Mouse (Mus musculus) splenic B cell, adult 2 months (primary cell): ENCODE results near the gene Dgkd.

Experiments
- DNase-seq: peaks from one replicate; pipeline ENCODE4 v3.0.0-alpha.2; 2011; ENCODE audit warnings: low read depth, low spot score
- H3K27me3 ChIP-seq: 2 replicates; pipeline ENCODE4 v1.6.1; 2012; ENCODE audit warnings: mild to moderate bottlenecking, low read length, moderate library complexity, mixed read lengths; ENCODE audit not compliant: control insufficient read depth, poor library complexity, insufficient read depth, severe bottlenecking
- H3K36me3 ChIP-seq: 2 replicates; pipeline ENCODE4 v1.6.1; 2012; ENCODE audit warnings: mild to moderate bottlenecking, low read length, moderate library complexity, mixed read lengths; ENCODE audit not compliant: control insufficient read depth, poor library complexity, insufficient read depth, severe bottlenecking

Dgkd gene

DNA sequence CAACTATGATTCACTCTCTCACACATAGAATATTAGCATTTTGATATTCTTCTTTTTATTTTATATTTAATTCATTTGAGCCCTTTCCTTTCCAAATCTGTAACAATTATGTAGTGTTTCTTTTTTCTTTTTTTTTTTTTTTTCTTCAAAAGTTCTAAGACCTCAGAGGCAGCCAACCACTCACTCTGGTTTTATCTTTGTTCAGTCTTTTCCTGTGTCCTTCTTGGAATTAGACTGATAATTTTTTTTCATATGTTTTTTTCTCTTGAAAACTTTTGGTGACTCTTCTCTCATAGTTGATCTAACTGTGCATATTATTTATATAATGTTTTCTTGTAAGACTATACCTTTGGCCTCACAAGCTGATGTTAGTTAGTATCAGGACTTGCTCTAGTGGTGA lies 29.5 kb downstream of the Dgkd start:
- Histone ChIP-seq H3K27me3 (no peaks in the 10 kb centered on the region), H3K36me3 (peaks cover 3% of the 10 kb centered on the region)
- DNase-seq, result no peak

DNA sequence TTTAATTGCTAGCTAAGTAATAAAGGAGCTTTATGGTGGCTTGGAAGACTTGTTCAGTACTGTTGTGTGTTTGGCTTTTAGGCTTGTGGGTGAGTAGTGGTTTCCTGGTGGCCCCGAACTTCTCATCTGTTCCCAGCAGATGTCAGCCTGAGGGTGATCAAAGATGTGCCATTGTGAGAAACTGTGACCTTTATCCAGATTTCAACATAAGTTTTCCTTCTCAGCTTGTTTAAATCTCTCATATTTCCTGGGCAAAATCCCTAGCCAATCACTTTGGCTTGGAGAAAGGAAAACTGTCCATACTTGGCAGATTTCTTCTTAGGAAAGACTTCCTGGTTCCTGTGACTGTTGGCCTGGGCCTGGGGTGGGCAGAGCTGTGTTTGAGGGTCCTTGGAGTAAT lies 37.9 kb downstream of the Dgkd start:
- no peaks in the 10 kb centered on the region for H3K27me3 ChIP-seq
- DNase-seq, result no peak
- H3K36me3 ChIP-seq, result peaks cover 7% of the 10 kb centered on the region

DNA sequence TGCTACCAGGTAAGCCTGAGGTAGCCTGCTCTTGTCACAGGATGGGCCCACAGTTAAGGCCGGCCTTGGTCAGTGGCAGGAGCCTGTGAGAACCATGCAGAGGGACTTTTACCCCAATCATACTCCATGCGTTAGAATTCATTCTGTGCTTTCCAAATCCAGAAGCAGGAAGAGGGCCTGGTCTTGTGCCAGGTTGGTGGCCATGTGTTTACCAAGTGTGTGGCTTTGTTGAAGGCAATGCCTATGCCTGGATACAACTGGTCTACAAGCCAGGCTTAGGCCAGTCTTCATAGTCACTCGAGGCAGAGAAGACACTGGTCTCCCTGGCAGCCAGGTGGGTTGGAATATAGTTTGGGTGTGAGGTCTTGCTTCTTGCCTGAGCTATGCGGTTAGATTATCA lies 38.5 kb downstream of the Dgkd start:
- Histone ChIP-seq H3K36me3 (peaks cover 8% of the 10 kb centered on the region), H3K27me3 (no peaks in the 10 kb centered on the region)
- DNase-seq, result no peak

DNA sequence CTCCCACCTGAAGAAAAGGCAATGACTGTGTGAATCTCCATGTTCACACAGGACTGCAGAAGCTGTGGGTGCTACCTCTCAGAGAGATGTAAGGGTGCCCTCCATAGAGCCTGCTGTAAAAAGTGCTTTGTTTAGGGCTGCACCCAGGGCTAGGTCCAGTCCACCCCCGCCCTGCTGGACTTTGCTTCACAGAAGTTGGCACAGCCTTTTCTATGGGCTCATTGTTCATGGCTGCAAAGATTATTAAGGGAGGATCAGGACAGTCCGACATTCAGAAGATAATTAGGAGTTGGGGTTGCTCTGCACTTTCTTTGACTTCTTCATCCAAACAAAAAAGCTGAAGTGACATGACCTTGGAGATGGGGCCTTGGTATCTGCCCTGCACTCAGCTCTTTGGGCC lies 39.4 kb downstream of the Dgkd start:
- DNase-seq, result no peak
- peaks cover 8% of the 10 kb centered on the region for H3K36me3 ChIP-seq
- H3K27me3 ChIP-seq, result no peaks in the 10 kb centered on the region

DNA sequence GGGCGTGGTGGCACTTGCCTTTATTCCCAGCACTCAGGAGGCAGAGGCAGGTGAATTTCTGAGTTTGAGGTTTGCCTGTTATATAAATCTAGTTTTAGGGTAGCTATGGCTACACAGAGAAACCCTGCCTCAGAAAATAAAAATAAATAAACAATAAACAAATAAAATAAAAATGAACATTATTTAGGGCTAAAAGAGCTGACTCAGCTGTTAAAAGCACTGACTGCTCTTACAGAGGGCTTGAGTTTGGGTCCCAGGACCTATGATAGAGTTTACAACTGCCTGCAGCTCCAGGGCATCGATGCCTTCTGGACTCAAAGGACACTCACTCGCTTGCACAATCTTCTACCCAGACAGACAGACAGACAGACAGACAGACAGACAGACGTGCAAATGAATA lies 40.3 kb downstream of the Dgkd start:
- Histone ChIP-seq H3K27me3 (no peaks in the 10 kb centered on the region), H3K36me3 (peaks cover 12% of the 10 kb centered on the region)
- no peak for DNase-seq

DNA sequence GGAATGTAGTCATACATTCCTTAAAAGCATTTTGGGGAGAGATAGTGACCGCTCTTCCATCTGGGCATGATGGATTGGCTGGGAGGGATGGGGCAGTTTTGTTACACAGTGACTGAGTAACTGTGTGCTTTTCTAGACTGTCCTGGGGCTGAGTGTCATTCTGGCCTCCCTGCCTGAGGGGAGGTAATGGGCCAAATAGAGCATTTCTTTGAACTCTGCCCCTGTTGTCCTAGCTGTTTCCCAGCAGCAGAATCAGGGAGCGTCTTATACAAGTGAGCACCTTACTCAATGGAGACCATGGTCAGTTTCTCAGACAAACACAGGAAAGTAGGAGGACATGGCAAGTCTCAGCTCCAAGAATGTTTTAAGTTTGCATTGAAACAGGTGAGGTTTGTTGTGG lies 43.8 kb downstream of the Dgkd start:
- Histone ChIP-seq H3K27me3 (no peaks in the 10 kb centered on the region), H3K36me3 (peaks cover 12% of the 10 kb centered on the region)
- no peak for DNase-seq

DNA sequence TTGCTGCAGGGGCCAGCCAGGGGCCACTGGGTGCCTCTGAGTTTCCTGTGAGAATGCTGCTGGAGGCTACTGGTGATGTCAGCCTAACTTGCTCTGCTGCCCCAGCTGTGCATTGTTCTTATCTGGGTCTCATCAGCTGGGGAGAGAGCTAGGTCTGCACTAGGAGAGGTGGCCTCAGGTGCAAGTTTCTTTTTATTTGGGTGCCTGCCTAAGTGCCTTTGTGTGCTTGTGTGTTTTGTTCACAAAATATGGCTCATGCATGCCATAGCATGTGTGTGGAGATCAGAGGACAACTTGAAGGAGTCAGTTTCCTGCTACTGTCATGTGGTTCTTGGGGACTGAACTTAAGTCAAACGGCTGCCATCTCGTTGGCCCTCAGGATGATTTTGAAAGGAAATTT lies 46.6 kb downstream of the Dgkd start:
- no peaks in the 10 kb centered on the region for H3K27me3 ChIP-seq
- no peak for DNase-seq
- H3K36me3 ChIP-seq, result peaks cover 12% of the 10 kb centered on the region; the same call in 1 of the 2 replicates

DNA sequence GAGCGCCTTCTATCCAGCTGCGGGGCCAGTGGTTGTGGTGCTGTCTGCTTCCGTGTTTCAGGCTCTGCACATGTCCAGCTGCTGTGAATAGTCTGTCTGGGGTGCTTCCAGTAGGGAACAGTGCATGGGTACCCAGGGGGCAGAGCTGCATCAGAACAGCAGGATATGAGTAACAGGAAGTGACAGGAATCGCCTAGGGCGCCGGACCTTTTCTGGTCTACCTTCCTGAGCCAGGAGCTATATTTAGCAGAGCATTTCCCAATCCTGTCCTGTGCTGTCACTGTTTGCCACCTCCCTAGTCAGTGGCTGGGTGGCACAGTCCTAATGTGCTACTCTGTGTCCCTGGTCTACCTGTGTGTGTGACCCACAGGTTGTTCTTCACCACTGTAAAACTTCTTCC lies 47.9 kb downstream of the Dgkd start:
- Histone ChIP-seq H3K36me3 (peaks cover 9% of the 10 kb centered on the region; the same call in 1 of the 2 replicates), H3K27me3 (no peaks in the 10 kb centered on the region)
- no peak for DNase-seq

DNA sequence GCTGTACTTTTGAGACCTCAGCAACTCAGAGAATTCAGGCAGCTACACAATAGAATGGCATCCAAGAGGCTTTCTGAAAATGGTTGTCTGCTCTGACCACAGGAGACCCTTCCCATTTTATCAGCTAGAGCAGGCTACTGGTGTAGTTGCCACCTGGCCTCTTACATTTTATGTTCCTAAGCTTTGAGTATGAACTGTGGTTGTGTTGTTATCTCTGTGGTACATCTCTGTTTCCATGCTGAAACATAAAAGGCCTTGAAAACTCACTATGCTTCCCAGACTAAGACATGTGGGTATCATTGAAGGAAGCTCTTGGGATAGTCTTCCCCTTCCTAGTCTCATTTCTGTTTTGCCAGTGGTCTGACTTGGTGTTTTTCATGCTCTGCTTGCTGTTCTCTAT lies 49.1 kb downstream of the Dgkd start:
- H3K36me3 ChIP-seq, result peaks cover 8% of the 10 kb centered on the region; the same call in 1 of the 2 replicates
- DNase-seq, result no peak
- H3K27me3 ChIP-seq, result no peaks in the 10 kb centered on the region

DNA sequence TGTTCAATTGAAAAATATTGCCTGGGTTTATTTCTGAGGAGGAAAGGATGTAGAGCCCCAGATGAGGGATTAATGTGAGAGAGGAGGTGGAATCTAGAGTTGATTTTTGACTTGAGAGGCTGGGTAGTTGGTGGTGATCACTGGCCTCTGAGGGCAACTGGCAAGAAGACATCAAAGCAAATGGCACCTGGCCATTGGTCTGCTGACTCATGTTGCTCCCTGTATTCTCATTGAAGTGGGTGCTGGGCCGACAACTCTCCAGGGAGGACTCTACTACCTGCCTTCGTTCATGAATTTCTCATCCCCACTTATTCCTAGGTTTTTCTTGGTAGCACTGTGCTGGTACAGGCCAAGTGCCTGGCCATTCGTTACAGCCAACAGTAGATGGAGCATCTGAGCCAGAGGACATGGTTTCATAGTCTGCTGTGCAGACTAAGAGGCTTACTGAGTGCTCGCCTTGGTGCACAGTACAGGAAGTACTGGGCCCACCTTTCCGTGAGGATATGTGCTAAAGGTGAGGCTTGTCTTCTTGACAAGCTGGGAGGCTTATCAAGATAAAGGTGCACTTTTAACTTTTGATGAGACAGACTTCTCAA lies 53.4 kb downstream of the Dgkd start:
- peak; percentile 36 for DNase-seq
- Histone ChIP-seq H3K27me3 (no peaks in the 10 kb centered on the region), H3K36me3 (peaks cover 10% of the 10 kb centered on the region; the same call in 1 of the 2 replicates)

DNA sequence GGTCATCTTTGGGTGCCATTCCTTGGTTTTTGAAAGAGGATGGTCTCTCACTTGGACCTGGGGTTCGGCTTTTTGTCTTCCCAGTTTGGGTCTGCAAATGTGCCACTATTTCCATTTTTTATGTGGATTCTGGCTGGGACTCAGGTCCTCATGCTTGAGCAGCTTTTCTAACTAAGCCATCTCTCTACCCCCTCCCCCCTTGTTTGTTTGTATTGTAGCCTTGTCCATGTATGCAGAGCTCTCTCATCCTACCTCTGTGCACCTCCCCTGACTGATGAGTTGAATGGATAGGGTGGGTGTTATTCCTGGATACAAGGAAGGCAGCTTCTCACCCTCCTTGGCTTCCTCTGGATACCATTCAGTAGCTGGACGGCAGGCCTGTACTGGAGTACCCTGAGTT lies 54.9 kb downstream of the Dgkd start:
- Histone ChIP-seq H3K36me3 (peaks cover 9% of the 10 kb centered on the region; the same call in 1 of the 2 replicates), H3K27me3 (no peaks in the 10 kb centered on the region)
- no peak for DNase-seq

DNA sequence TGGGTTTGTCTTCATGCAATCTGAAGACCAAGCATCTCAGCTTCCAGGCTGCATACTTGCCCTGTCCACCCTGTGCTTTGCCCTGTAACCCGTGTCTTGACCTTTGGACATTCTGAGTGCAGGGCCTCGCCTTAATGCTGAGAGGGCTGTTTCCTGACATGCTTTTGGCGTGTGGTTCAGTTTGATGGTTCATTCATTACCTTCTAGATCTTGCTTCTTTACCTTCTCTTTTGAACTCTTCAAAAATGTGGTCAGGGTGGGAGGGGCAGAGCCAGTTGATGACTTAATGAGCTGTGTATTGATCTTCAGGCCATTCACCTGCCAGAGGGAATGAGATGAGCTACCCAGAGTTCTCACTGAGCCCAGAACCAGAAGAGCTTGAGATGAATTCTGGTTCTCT lies 55.6 kb downstream of the Dgkd start:
- no peaks in the 10 kb centered on the region for H3K27me3 ChIP-seq
- no peak for DNase-seq
- peaks cover 10% of the 10 kb centered on the region; the same call in 1 of the 2 replicates for H3K36me3 ChIP-seq

DNA sequence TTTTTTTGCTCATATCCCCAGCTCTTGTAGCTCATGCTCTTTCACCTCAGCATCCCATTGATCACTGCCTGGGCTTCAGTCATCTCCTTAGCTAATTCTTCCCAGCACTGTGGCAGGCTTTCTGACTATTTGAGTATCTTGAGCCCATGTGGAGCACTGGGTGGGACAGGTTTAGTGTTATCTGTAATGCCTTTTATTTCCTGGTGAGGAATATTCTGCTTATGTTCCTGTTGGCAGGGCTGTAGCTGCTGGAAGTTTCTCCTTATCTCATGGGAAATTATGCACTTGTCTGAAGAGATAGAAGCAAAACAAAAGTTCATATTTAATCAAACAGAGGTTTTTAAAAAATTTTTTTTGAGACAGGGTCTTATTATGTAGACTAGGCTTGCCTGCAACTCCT lies 56.5 kb downstream of the Dgkd start:
- H3K27me3 ChIP-seq, result no peaks in the 10 kb centered on the region
- peaks cover 10% of the 10 kb centered on the region; the same call in 1 of the 2 replicates for H3K36me3 ChIP-seq
- DNase-seq, result no peak

DNA sequence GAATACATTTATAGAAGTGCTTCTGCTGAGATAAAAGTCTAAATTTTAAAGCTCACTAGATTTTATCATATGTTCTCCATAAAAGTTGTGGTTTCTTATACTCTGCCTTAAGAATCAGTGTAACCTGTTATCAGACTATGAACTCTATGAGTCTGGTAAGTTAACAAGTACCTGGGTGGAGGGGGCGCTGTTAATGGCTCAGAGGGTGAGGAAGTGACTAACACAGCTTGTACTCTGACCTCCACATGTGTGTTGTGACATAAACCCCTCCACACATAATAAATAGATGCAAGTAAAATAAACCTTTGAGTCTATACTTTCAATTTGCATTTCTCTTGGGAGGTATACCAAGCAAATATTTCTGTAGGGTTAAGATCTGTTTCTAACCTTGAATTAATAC lies 57.3 kb downstream of the Dgkd start:
- Histone ChIP-seq H3K36me3 (peaks cover 12% of the 10 kb centered on the region), H3K27me3 (no peaks in the 10 kb centered on the region)
- no peak for DNase-seq

DNA sequence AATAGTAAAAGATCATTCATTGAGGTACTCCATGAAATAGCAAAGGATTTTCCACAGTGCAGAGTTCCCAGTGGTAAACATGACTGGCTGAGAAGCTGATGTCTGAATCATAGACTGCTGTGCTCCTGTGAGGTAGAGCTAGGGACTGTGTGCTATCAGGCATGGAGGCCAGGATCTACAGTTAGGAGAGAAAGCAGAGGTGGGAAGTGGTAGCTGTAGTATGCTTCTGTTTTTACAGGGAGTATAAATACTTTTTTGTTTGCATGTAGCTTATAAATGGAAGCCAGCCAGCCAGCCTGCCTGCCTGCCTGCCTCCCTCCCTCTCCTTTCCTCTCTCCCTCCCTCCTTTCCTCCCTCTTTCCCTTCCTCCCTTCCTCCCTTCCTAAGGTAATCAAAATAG lies 60.3 kb downstream of the Dgkd start:
- DNase-seq, result no peak
- no peaks in the 10 kb centered on the region for H3K27me3 ChIP-seq
- H3K36me3 ChIP-seq, result peaks cover 23% of the 10 kb centered on the region

DNA sequence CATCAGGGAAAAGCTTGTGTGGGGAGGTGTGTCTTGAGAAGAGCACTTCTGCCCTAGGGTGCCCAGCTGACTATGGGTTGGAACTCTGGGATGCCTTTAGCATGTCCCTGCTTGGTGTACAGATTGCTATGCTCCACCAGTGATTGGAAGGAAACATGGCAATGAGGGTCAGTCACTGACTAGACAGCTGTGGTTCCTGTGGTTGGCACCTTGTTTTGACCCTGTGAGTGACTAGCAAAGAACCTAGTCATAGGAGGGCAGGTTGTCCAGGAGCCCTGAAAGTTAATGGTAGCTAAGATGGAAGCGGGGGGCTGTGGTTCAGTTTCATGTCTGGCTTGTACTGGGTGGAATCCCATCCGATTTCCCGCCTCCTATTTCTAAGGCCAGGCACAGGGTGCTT lies 64.3 kb downstream of the Dgkd start:
- no peak for DNase-seq
- peaks cover 21% of the 10 kb centered on the region for H3K36me3 ChIP-seq
- H3K27me3 ChIP-seq, result no peaks in the 10 kb centered on the region
